Comparison of ENCODE assay signal across 24 mouse cellular contexts in genomic region chr12:85204105-85204504, GRCm38 (mm10). TPM values are rescaled to one million over a fixed set of nuclear protein-coding genes. Genes with fewer than 3 reads are reported as not detected.
DNase-seq lines count a peak whose midpoint lies in the region; ATAC-seq and TF ChIP-seq lines count a peak whose summit lies in the region.
"Had no signal": no experiment of that assay in that cellular context is flagged by ENCODE, and none has a peak within 500 bp of the region (broad histone marks: within the 10 kb centered on the region; RNA-seq: fewer than 3 reads in every experiment).

No protein-coding gene starts in this region.

- H3K27me3 ChIP-seq in midbrain, postnatal 0 days (ENCODE audit: insufficient read depth, low read length): no peaks in the 10 kb centered on the region
- no peaks in the 10 kb centered on the region for H3K27me3 ChIP-seq in midbrain, embryonic 15.5 days (replicated peaks)
- H3K27me3 ChIP-seq: midbrain, embryonic 13.5 days; neural tube, embryonic 15.5 days had no signal

- H3K36me3 ChIP-seq in midbrain, postnatal 0 days (ENCODE audit: insufficient read depth, low read length): no peaks in the 10 kb centered on the region
- H3K36me3 ChIP-seq in midbrain, embryonic 15.5 days (replicated peaks): no peaks in the 10 kb centered on the region
- H3K36me3 ChIP-seq: embryonic facial prominence, embryonic 10.5 days; hindbrain, embryonic 10.5 days; limb, embryonic 12.5 days; midbrain, embryonic 13.5 days; neural tube, embryonic 15.5 days had no signal

- peak; percentile 15 for DNase-seq in adrenal gland, postnatal 14 days
- DNase-seq in adrenal gland, postnatal 25 days: no peak
- no peak for DNase-seq in layer of hippocampus, adult 2 months (ENCODE audit: low spot score in 2 of 2)
- no peak for DNase-seq in layer of hippocampus, postnatal 10 days (ENCODE audit: low spot score in 2 of 2)
- DNase-seq in midbrain, postnatal 0 days (ENCODE audit: low spot score): no peak
- DNase-seq in right cerebral cortex, postnatal 14 days: no peak
- DNase-seq: cerebellum, adult 8-10 months; gastrocnemius, postnatal 36 days; kidney, adult 18-20 months; layer of hippocampus, adult 9-11 months; lung, adult 18-20 months; right cerebral cortex, postnatal 25 days had no signal

- no peak for ATAC-seq in midbrain, postnatal 0 days (ENCODE audit: low FRiP score)
- no peak for ATAC-seq in midbrain, embryonic 15.5 days (replicated peaks)
- no peak for ATAC-seq in megakaryocyte-erythroid progenitor cell, adult 5-6 weeks (replicated peaks; ENCODE audit: low FRiP score, low TSS enrichment, poor library complexity, severe bottlenecking)
- ATAC-seq: CD4-positive, CD25-positive, alpha-beta regulatory T cell, adult 4 months; forebrain, embryonic 13.5 days; hindbrain, postnatal 0 days; midbrain, embryonic 13.5 days had no signal

- no peaks in the 10 kb centered on the region for H3K9me3 ChIP-seq in midbrain, postnatal 0 days (ENCODE audit: low read length)
- H3K9me3 ChIP-seq in midbrain, embryonic 15.5 days: no peaks in the 10 kb centered on the region
- H3K9me3 ChIP-seq: embryonic facial prominence, embryonic 10.5 days; forebrain, embryonic 13.5 days; hindbrain, embryonic 10.5 days; limb, embryonic 12.5 days; midbrain, embryonic 13.5 days; neural tube, embryonic 15.5 days had no signal

- H3K4me1 ChIP-seq in midbrain, postnatal 0 days (ENCODE audit: insufficient read depth, low read length): 0 out of 2 replicates have a peak, but pooled peaks cover 3% of the 10 kb centered on the region
- peaks cover 18% of the 10 kb centered on the region for H3K4me1 ChIP-seq in midbrain, embryonic 15.5 days

- H3K4me2 ChIP-seq in midbrain, postnatal 0 days (ENCODE audit: low read depth, low read length, poor library complexity, severe bottlenecking): no peak overlapping the region
- no peak overlapping the region for H3K4me2 ChIP-seq in midbrain, embryonic 15.5 days
- H3K4me2 ChIP-seq: forebrain, embryonic 13.5 days; limb, embryonic 12.5 days; midbrain, embryonic 13.5 days; neural tube, embryonic 15.5 days had no signal

- no peak overlapping the region for H3K9ac ChIP-seq in midbrain, postnatal 0 days (replicated peaks; ENCODE audit: low read length, poor library complexity, severe bottlenecking)
- H3K9ac ChIP-seq in midbrain, embryonic 15.5 days: no peak overlapping the region
- H3K9ac ChIP-seq: forebrain, embryonic 13.5 days; limb, embryonic 12.5 days; midbrain, embryonic 13.5 days; neural tube, embryonic 15.5 days had no signal

- no peak overlapping the region for H3K27ac ChIP-seq in layer of hippocampus, adult 2 months
- no peak overlapping the region for H3K27ac ChIP-seq in midbrain, postnatal 0 days (ENCODE audit: low read depth, low read length)
- H3K27ac ChIP-seq in midbrain, embryonic 15.5 days: no peak overlapping the region
- H3K27ac ChIP-seq: forebrain, embryonic 13.5 days; hindbrain, postnatal 0 days; limb, embryonic 12.5 days; midbrain, embryonic 13.5 days; neural tube, embryonic 15.5 days had no signal

- peak; percentile 43 for TF ChIP-seq CTCF in layer of hippocampus, adult 2 months (conservative IDR thresholded peaks at IDR 0.05)
- peak; percentile 9; the same call in 1 of the 2 replicates for TF ChIP-seq CTCF in midbrain, postnatal 0 days (IDR thresholded peaks at IDR 0.05)

- H3K4me3 ChIP-seq in layer of hippocampus, adult 2 months: no peak overlapping the region
- H3K4me3 ChIP-seq in midbrain, postnatal 0 days (ENCODE audit: low read depth, low read length): no peak overlapping the region
- H3K4me3 ChIP-seq in midbrain, embryonic 15.5 days: no peak overlapping the region
- H3K4me3 ChIP-seq: embryonic facial prominence, embryonic 10.5 days; forebrain, embryonic 13.5 days; hindbrain, embryonic 10.5 days; limb, embryonic 12.5 days; midbrain, embryonic 13.5 days; myocyte; neural tube, embryonic 15.5 days had no signal

- WGBS in midbrain, postnatal 0 days: 52% methylated on average over 8 of the region's 8 CpGs
- WGBS in midbrain, embryonic 15.5 days: 54% methylated on average over 8 of the region's 8 CpGs

RNA-seq across cellular contexts. Expression of gene Eif2b2, which starts 15.2 kb away (rescaled TPM):
- 69.7 and 79.3 TPM in 2 replicates for total RNA-seq in adrenal gland, postnatal 14 days (2021)
- total RNA-seq in adrenal gland, postnatal 25 days (2021): 68.0 and 83.9 TPM in 2 replicates
- 10 to 100 TPM; 63.5 to 65.3 TPM for total RNA-seq in layer of hippocampus, adult 2 months (2021)
- total RNA-seq in layer of hippocampus, postnatal 10 days (2021): 10 to 100 TPM; 57.4 to 85.0 TPM
- total RNA-seq in midbrain, postnatal 0 days (2014; rRNA removed): 43.1 and 65.3 TPM in 2 replicates
- polyA plus RNA-seq in midbrain, postnatal 0 days (2015; fragmentation: Nextera tagmentation; extraction: Ambion mirVana): 79.5 and 82.5 TPM in 2 replicates
- 78.2 and 88.8 TPM in 2 replicates for polyA plus RNA-seq in midbrain, embryonic 15.5 days (2015; fragmentation: Nextera tagmentation; extraction: Ambion mirVana)
- total RNA-seq in megakaryocyte-erythroid progenitor cell, adult 5-6 weeks (2014; fragmentation: Nextera tagmentation): 95.6 and 101 TPM in 2 replicates
- 64.2 and 72.2 TPM in 2 replicates for total RNA-seq in megakaryocyte-erythroid progenitor cell, adult 5-6 weeks (2017)

RNA-seq across cellular contexts. Expression of gene Pgf, which starts 26.5 kb away (rescaled TPM):
- total RNA-seq in adrenal gland, postnatal 14 days (2021): 0.85 and 1.2 TPM in 2 replicates
- 1.4 and 1.8 TPM in 2 replicates for total RNA-seq in adrenal gland, postnatal 25 days (2021)
- total RNA-seq in layer of hippocampus, adult 2 months (2021): 1 to 10 TPM; 4.7 to 5.2 TPM
- total RNA-seq in layer of hippocampus, postnatal 10 days (2021): 1 to 10 TPM; 5.1 to 6.0 TPM
- total RNA-seq in midbrain, postnatal 0 days (2014; rRNA removed): 3.4 and 6.0 TPM in 2 replicates
- 9.1 and 9.4 TPM in 2 replicates for polyA plus RNA-seq in midbrain, postnatal 0 days (2015; fragmentation: Nextera tagmentation; extraction: Ambion mirVana)
- 7.2 and 8.7 TPM in 2 replicates for polyA plus RNA-seq in midbrain, embryonic 15.5 days (2015; fragmentation: Nextera tagmentation; extraction: Ambion mirVana)
- not detected in 2 replicates for total RNA-seq in megakaryocyte-erythroid progenitor cell, adult 5-6 weeks (2014; fragmentation: Nextera tagmentation)
- not detected in 2 replicates for total RNA-seq in megakaryocyte-erythroid progenitor cell, adult 5-6 weeks (2017)
- total RNA-seq: megakaryocyte progenitor cell, adult 5-6 weeks had no signal
- polyA plus RNA-seq: CD4-positive, CD25-positive, alpha-beta regulatory T cell, adult 4 months had no signal

RNA-seq across cellular contexts. Expression of gene Rps6kl1, which starts 53.0 kb away (rescaled TPM):
- 1.7 and 2.2 TPM in 2 replicates for total RNA-seq in adrenal gland, postnatal 14 days (2021)
- 1.0 and 1.1 TPM in 2 replicates for total RNA-seq in adrenal gland, postnatal 25 days (2021)
- 10 to 100 TPM; 39.0 to 40.0 TPM for total RNA-seq in layer of hippocampus, adult 2 months (2021)
- 10 to 100 TPM; 41.5 to 48.4 TPM for total RNA-seq in layer of hippocampus, postnatal 10 days (2021)
- total RNA-seq in midbrain, postnatal 0 days (2014; rRNA removed): 47.2 and 48.6 TPM in 2 replicates
- 35.0 and 37.1 TPM in 2 replicates for polyA plus RNA-seq in midbrain, postnatal 0 days (2015; fragmentation: Nextera tagmentation; extraction: Ambion mirVana)
- polyA plus RNA-seq in midbrain, embryonic 15.5 days (2015; fragmentation: Nextera tagmentation; extraction: Ambion mirVana): 37.3 and 38.2 TPM in 2 replicates
- 0.35 TPM in 1 of 2 replicates, not detected in the other for total RNA-seq in megakaryocyte-erythroid progenitor cell, adult 5-6 weeks (2014; fragmentation: Nextera tagmentation)
- total RNA-seq in megakaryocyte-erythroid progenitor cell, adult 5-6 weeks (2017): not detected in 2 replicates
- total RNA-seq: megakaryocyte progenitor cell, adult 5-6 weeks had no signal

Comparison
In these comparisons a context has a peak if more than half of its experiments do, and no peak if none do; other contexts are left out.
1. RNA of gene Rps6kl1, which starts 53.0 kb away (total RNA-seq): 47.2 to 48.6 TPM in midbrain, postnatal 0 days, 41.5 to 48.4 TPM in layer of hippocampus, postnatal 10 days and 39.0 to 40.0 TPM in layer of hippocampus, adult 2 months; 1.7 to 2.2 TPM in adrenal gland, postnatal 14 days, 1.0 to 1.1 TPM in adrenal gland, postnatal 25 days and 0.35 TPM in megakaryocyte-erythroid progenitor cell, adult 5-6 weeks; every median in the first group is over 10 times any median in the second.